Mouse (Mus musculus) midbrain, embryonic 11.5 days (tissue): ENCODE measurements around the gene Lrrc4c. TPM values are rescaled to one million over a fixed set of nuclear protein-coding genes. Genes with fewer than 3 reads are reported as not detected.

ENCODE experiments used
- ATAC-seq: fragments of 200-750 bp; cut with Nextera tagmentation; 2 replicates; pipeline ENCODE4 v1.8.0; 2017; ENCODE audit warnings: moderate TSS enrichment, moderate library complexity; ENCODE audit not compliant: low FRiP score
- DNase-seq: peaks from one replicate; pipeline ENCODE4 v3.0.0; 2015; ENCODE audit warnings: low spot score; ENCODE audit errors: missing footprints
- H3K27ac ChIP-seq: fragments of 300-500 bp; sonication (generic); 2 replicates; pipeline ENCODE4 v1.5.1; 2014; ENCODE audit warnings: low read depth, low read length
- H3K27me3 ChIP-seq: fragments of 300-500 bp; sonication (generic); 2 replicates; pipeline ENCODE4 v1.6.1; 2014; ENCODE audit warnings: mild to moderate bottlenecking, low read length, moderate library complexity, mixed read lengths; ENCODE audit not compliant: control insufficient read depth, insufficient read depth
- H3K36me3 ChIP-seq: fragments of 300-500 bp; sonication (generic); 2 replicates; pipeline ENCODE4 v1.6.1; 2014; ENCODE audit warnings: mild to moderate bottlenecking, low read length, moderate library complexity, mixed read lengths; ENCODE audit not compliant: control insufficient read depth, insufficient read depth
- H3K4me1 ChIP-seq: fragments of 300-500 bp; sonication (generic); 2 replicates; pipeline ENCODE4 v1.6.1; 2014; ENCODE audit warnings: low read length; ENCODE audit not compliant: control insufficient read depth, insufficient read depth
- H3K4me2 ChIP-seq: fragments of 300-500 bp; sonication (generic); 2 replicates; pipeline ENCODE4 v1.6.1; 2014; ENCODE audit warnings: mild to moderate bottlenecking, moderate library complexity
- H3K4me3 ChIP-seq: fragments of 300-500 bp; sonication (generic); 2 replicates; pipeline ENCODE4 v1.5.1; 2014; ENCODE audit warnings: low read depth, low read length
- H3K9ac ChIP-seq: fragments of 300-500 bp; sonication (generic); 2 replicates; pipeline ENCODE4 v1.6.1; 2014; ENCODE audit warnings: low read length
- H3K9me3 ChIP-seq: fragments of 300-500 bp; sonication (generic); 2 replicates; pipeline ENCODE4 v1.6.1; 2016; ENCODE audit warnings: low read length; ENCODE audit not compliant: control insufficient read depth
- WGBS: fragments of 180-500 bp; shearing (Covaris S2); extraction: QIAGEN DNeasy Blood & Tissue Kit; methylation state at CpG from one replicate; pipeline ENCODE4 v1.1.7; 2014; 5-methylcytosine and 5-hydroxymethylcytosine counted together
- polyA plus RNA-seq: library from polyadenylated mRNA; unstranded; fragments of >200 nt; fragmentation: Nextera tagmentation; extraction: Ambion mirVana; gene quantifications from 2 replicates; pipeline ENCODE4 v1.2.1, GENCODE M21; 2014

Gene Lrrc4c
- polyA plus RNA-seq, 1 experiment from 2014 or later, result 3.8 TPM

DNA sequence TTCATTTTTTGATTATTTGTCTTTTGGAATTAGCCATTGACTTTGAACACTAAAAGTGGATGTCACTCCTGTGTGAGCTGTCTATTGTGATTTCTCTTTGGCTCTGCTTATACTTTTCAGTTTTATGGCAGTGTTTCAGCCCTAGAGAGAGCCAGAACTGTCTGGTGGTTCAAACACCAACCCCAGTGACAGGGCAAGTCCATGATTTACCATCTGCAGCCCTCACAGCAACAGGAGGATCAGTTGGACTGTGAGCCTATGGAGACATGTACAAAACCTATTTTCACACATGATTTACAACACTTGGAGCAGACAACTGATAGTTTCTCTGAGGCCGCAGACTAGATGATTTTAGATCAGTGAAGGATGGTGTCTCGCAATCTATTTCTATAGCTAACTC lies 847.8 kb downstream of the Lrrc4c start:
- WGBS, result 96% methylated on average over 2 of the region's 2 CpGs
- no peaks in the 10 kb centered on the region for H3K36me3 ChIP-seq
- DNase-seq (no peak), ATAC-seq (no peak)
- H3K27ac ChIP-seq, result no peak overlapping the region
- no peak overlapping the region for H3K4me3 ChIP-seq
- H3K4me2 ChIP-seq, result no peak overlapping the region
- no peaks in the 10 kb centered on the region for H3K27me3 ChIP-seq
- H3K4me1 ChIP-seq, result no peaks in the 10 kb centered on the region
- no peaks in the 10 kb centered on the region for H3K9me3 ChIP-seq
- H3K9ac ChIP-seq, result no peak overlapping the region

DNA sequence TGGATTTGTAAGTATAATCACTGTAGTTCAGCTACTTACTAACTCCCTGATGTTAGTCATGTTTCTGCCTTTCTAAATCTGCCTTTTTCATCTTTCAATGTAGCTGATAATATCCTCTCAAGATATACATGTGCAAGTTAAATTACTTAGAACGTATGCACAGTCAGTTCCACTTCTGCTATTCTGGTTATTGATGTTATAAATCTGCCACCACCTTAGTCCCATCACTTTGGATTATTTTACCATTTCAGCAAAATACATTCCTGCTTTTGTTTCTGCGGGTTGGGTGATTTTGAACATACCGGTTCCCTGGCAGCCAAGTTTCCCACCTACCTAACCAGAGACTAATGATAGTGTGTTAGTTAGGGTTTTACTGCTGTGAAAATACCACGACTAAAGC lies 860.4 kb downstream of the Lrrc4c start:
- H3K4me1 ChIP-seq, result no peaks in the 10 kb centered on the region
- WGBS, result 88% methylated on average over 4 of the region's 4 CpGs
- H3K9me3 ChIP-seq, result no peaks in the 10 kb centered on the region
- no peak overlapping the region for H3K4me3 ChIP-seq
- no peaks in the 10 kb centered on the region for H3K36me3 ChIP-seq
- no peak overlapping the region for H3K4me2 ChIP-seq
- H3K27me3 ChIP-seq, result no peaks in the 10 kb centered on the region
- no peak for ATAC-seq
- H3K27ac ChIP-seq, result no peak overlapping the region
- no peak overlapping the region for H3K9ac ChIP-seq
- no peak for DNase-seq

DNA sequence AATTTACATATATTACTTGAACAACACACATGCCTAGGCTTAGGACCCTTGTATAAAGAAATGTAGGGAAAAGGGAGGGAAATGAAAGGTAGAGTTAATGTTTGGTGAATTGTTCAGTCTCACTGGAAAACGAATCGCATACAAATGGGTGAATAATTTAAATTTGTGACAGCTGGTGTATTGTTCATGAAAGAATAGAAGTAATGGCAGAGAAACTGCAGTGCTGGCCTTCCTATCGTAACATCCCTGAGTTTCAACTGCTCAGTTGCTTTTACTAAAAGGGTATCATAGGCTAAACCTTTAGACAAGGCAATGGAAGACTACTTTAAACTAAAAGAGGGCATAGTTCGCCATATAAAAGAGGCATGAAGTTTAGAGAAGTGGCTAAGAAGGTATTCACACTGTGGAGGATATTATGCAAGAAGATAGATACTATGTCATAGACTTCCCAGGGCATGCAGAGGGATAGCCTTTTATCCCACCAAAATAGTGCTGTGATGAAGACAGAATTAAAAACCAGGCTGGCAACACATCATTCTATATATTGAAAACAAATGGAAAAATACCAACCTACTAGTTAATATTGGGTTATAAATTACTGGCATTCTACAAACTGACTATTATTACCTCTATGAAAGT lies 879.1 kb downstream of the Lrrc4c start:
- WGBS, result 44% methylated on average over 4 of the region's 4 CpGs
- no peaks in the 10 kb centered on the region for H3K4me1 ChIP-seq
- ATAC-seq (peak; percentile 77), DNase-seq (no peak)
- no peak overlapping the region for H3K9ac ChIP-seq
- H3K4me2 ChIP-seq, result no peak overlapping the region
- no peak overlapping the region for H3K4me3 ChIP-seq
- no peak overlapping the region; the same call in 1 of the 2 replicates for H3K27ac ChIP-seq
- H3K36me3 ChIP-seq, result no peaks in the 10 kb centered on the region
- no peaks in the 10 kb centered on the region for H3K27me3 ChIP-seq
- no peaks in the 10 kb centered on the region for H3K9me3 ChIP-seq

GRCm38 (mm10) chr2:97232966-97233365 lies 915.0 kb downstream of the Lrrc4c start:
- DNase-seq (no peak), ATAC-seq (no peak)
- no peaks in the 10 kb centered on the region for H3K36me3 ChIP-seq
- no peak overlapping the region for H3K9ac ChIP-seq
- H3K27me3 ChIP-seq, result no peaks in the 10 kb centered on the region
- no peaks in the 10 kb centered on the region for H3K9me3 ChIP-seq
- H3K4me1 ChIP-seq, result no peaks in the 10 kb centered on the region
- no peak overlapping the region for H3K4me2 ChIP-seq
- WGBS, result 87% methylated on average over 3 of the region's 3 CpGs
- no peak overlapping the region for H3K4me3 ChIP-seq
- H3K27ac ChIP-seq, result no peak overlapping the region

DNA sequence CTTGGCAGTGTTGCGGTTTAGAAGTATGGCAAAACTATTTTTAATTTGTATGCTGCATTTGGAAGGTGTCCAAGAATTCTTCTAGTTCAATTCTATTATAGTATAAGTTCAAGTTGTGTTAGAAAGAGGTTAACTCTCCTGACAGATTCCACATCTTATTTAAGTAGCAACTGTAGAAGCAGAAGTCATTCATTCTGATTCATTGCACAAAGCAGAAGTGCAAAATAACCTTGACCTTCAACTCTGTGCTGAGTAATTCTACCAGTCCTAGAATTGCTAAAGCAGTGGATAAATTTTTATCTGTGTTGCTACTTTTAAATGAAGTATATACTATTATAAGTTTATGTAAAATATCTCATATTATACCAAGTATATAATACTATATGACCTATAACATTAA lies 916.1 kb downstream of the Lrrc4c start:
- H3K4me2 ChIP-seq, result no peak overlapping the region
- H3K27ac ChIP-seq, result no peak overlapping the region
- H3K9me3 ChIP-seq, result no peaks in the 10 kb centered on the region
- no peak overlapping the region for H3K9ac ChIP-seq
- DNase-seq (no peak), ATAC-seq (no peak)
- WGBS, result 91% methylated on average over 1 of the region's 1 CpGs
- no peak overlapping the region for H3K4me3 ChIP-seq
- no peaks in the 10 kb centered on the region for H3K27me3 ChIP-seq
- no peaks in the 10 kb centered on the region for H3K36me3 ChIP-seq
- no peaks in the 10 kb centered on the region for H3K4me1 ChIP-seq

- no peak overlapping the region for H3K4me2 ChIP-seq
- no peak for ATAC-seq
- no peak overlapping the region for H3K9ac ChIP-seq
- H3K36me3 ChIP-seq, result no peaks in the 10 kb centered on the region
- H3K4me1 ChIP-seq, result no peaks in the 10 kb centered on the region
- H3K4me3 ChIP-seq, result no peak overlapping the region
- H3K27ac ChIP-seq, result no peak overlapping the region
- DNase-seq, result no peak
- H3K9me3 ChIP-seq, result no peaks in the 10 kb centered on the region
- 57% methylated on average over 2 of the region's 2 CpGs for WGBS
- H3K27me3 ChIP-seq, result no peaks in the 10 kb centered on the region
These were observed 956.7 kb downstream of the Lrrc4c start for GRCm38 (mm10) chr2:97274651-97275050.

DNA sequence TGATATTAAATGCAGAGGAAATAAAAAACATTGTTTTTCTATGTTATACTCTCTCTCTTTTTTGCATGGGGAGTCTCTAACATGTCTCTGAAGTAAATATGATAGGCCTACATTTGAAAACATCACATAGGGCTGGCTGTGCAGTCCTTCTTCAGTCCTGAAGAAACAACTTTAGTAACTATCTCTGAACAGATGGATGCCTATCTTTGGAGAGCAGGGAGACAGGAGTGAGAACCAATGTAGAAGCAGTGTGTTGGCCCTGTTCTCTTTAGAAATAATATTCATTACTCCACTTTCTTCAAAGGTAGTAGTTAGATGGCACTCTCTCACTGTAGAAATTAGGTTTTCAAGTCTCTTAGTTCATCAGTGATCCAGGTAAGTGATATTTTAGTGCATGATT lies 967.0 kb downstream of the Lrrc4c start:
- Histone ChIP-seq H3K27me3 (no peaks in the 10 kb centered on the region), H3K4me2 (no peak overlapping the region), H3K4me3 (no peak overlapping the region), H3K27ac (no peak overlapping the region), H3K9me3 (no peaks in the 10 kb centered on the region), H3K4me1 (no peaks in the 10 kb centered on the region), H3K36me3 (no peaks in the 10 kb centered on the region), H3K9ac (no peak overlapping the region)
- ATAC-seq (no peak), DNase-seq (peak; percentile 23)

- no peak overlapping the region for H3K4me3 ChIP-seq
- H3K27me3 ChIP-seq, result no peaks in the 10 kb centered on the region
- no peak for ATAC-seq
- no peaks in the 10 kb centered on the region for H3K9me3 ChIP-seq
- H3K4me1 ChIP-seq, result no peaks in the 10 kb centered on the region
- 83% methylated on average over 3 of the region's 3 CpGs for WGBS
- no peak overlapping the region for H3K27ac ChIP-seq
- no peak overlapping the region for H3K4me2 ChIP-seq
- DNase-seq, result peak; percentile 67
- H3K36me3 ChIP-seq, result no peaks in the 10 kb centered on the region
- no peak overlapping the region for H3K9ac ChIP-seq
These were observed 976.2 kb downstream of the Lrrc4c start for GRCm38 (mm10) chr2:97294216-97294615.

GRCm38 (mm10) chr2:97299704-97300103 lies 981.7 kb downstream of the Lrrc4c start:
- no peaks in the 10 kb centered on the region for H3K4me1 ChIP-seq
- no peaks in the 10 kb centered on the region for H3K36me3 ChIP-seq
- H3K9ac ChIP-seq, result no peak overlapping the region
- WGBS, result 84% methylated on average over 2 of the region's 2 CpGs
- DNase-seq (peak; percentile 17), ATAC-seq (no peak)
- no peak overlapping the region for H3K4me3 ChIP-seq
- no peaks in the 10 kb centered on the region for H3K27me3 ChIP-seq
- no peak overlapping the region for H3K27ac ChIP-seq
- H3K4me2 ChIP-seq, result no peak overlapping the region
- H3K9me3 ChIP-seq, result no peaks in the 10 kb centered on the region
